Mouse (Mus musculus): ENCODE measurements around the gene Fcnb.

Fcnb gene

GRCm38 (mm10) chr2:28075616-28076187, 9.0 kb downstream of the Fcnb start:
- DNase-seq = no peak

GRCm38 (mm10) chr2:28068537-28068878, 16.2 kb downstream of the Fcnb start:
- no peak for DNase-seq

GRCm38 (mm10) chr2:28067821-28068536, 16.7 kb downstream of the Fcnb start:
- DNase-seq = no peak

GRCm38 (mm10) chr2:28067175-28067574, 17.5 kb downstream of the Fcnb start:
- DNase-seq = no peak

GRCm38 (mm10) chr2:28066686-28067085, 18.0 kb downstream of the Fcnb start:
- no peak for DNase-seq

GRCm38 (mm10) chr2:28065081-28065651, 19.5 kb downstream of the Fcnb start:
- DNase-seq = no peak

GRCm38 (mm10) chr2:28064339-28065080, 20.2 kb downstream of the Fcnb start:
- DNase-seq = no peak

- no peak for DNase-seq
These were observed 20.9 kb downstream of the Fcnb start for GRCm38 (mm10) chr2:28063711-28064338.

- no peak for DNase-seq
These were observed 24.8 kb downstream of the Fcnb start for GRCm38 (mm10) chr2:28059922-28060321.

GRCm38 (mm10) chr2:28047092-28047491, 37.6 kb downstream of the Fcnb start:
- DNase-seq = no peak

GRCm38 (mm10) chr2:28046311-28046710, 38.4 kb downstream of the Fcnb start:
- no peak for DNase-seq

GRCm38 (mm10) chr2:28044920-28045598, 39.6 kb downstream of the Fcnb start:
- DNase-seq = no peak

GRCm38 (mm10) chr2:28040466-28040865, 44.2 kb downstream of the Fcnb start:
- DNase-seq = no peak

- DNase-seq = no peak
These were observed 44.9 kb downstream of the Fcnb start for GRCm38 (mm10) chr2:28039647-28040325.

GRCm38 (mm10) chr2:28038391-28039096, 46.1 kb downstream of the Fcnb start:
- DNase-seq = no peak

GRCm38 (mm10) chr2:28037505-28038390, 46.9 kb downstream of the Fcnb start:
- DNase-seq = no peak

- no peak for DNase-seq
These were observed 47.9 kb downstream of the Fcnb start for GRCm38 (mm10) chr2:28036788-28037187.

GRCm38 (mm10) chr2:28034011-28034710, 50.5 kb downstream of the Fcnb start:
- DNase-seq = no peak

- no peak for DNase-seq
These were observed 52.2 kb downstream of the Fcnb start for GRCm38 (mm10) chr2:28032469-28032868.

- no peak for DNase-seq
These were observed 52.8 kb downstream of the Fcnb start for GRCm38 (mm10) chr2:28031860-28032259.

Data from spleen, adult 18-20 months (tissue).